Mouse (Mus musculus): ENCODE measurements around the gene Clhc1. TPM values are rescaled to one million over a fixed set of nuclear protein-coding genes. Genes with fewer than 3 reads are reported as not detected.

Gene Clhc1
- total RNA-seq, 4 experiments from 2014 or later, result not detected

Other genes with a start within 250 kb of the Clhc1 start
- gene Ccdc88a, start 174.3 kb upstream of the Clhc1 start, total RNA-seq (2022), result 1 to 10 TPM; 5.4 to 8.0 (median 7.1) TPM
- 10 to 100 TPM; 21.3 to 26.0 (median 22.6) TPM for gene Prorsd1, start 32.9 kb upstream of the Clhc1 start, total RNA-seq (2022)
- gene Mtif2, start 21.5 kb upstream of the Clhc1 start, total RNA-seq (2022), result 10 to 100 TPM; 50.1 to 60.7 (median 53.0) TPM
- gene Rps27a, start 159 bp downstream of the Clhc1 start, total RNA-seq (2022), result 100 to 1,000 TPM; 432 to 497 (median 454) TPM
- gene Rtn4, start 145.0 kb downstream of the Clhc1 start, total RNA-seq (2022), result 10 to 100 TPM; 74.8 to 89.2 (median 82.4) TPM

Measured in heart, adult 8-10 months (tissue).